Mouse (Mus musculus): ENCODE data around the gene Rbpms2. TPM values are rescaled to one million over a fixed set of nuclear protein-coding genes. Genes with fewer than 3 reads are reported as not detected.

Rbpms2 gene
- polyA plus RNA-seq, 1 experiment from 2014 or later, result 3.5 TPM

- H3K9ac ChIP-seq (replicated peaks; ENCODE audit: low read length), result peak overlapping the region; percentile 53
- ATAC-seq (ENCODE audit: low FRiP score, low TSS enrichment) (peak; percentile 74), DNase-seq (peak; percentile 62)
- H3K4me3 ChIP-seq (replicated peaks; ENCODE audit: low read depth, low read length), result peak overlapping the region; percentile 64
- H3K27me3 ChIP-seq (ENCODE audit: control insufficient read depth, insufficient read depth, low read length), result peaks cover 54% of the 10 kb centered on the region
- H3K36me3 ChIP-seq (ENCODE audit: control insufficient read depth, insufficient read depth, low read length), result no peaks in the 10 kb centered on the region
- peak overlapping the region; percentile 97 for H3K4me2 ChIP-seq (ENCODE audit: low read length)
- H3K27ac ChIP-seq (replicated peaks; ENCODE audit: low read depth, low read length), result no peak overlapping the region
- under 1% methylated on average over 52 of the region's 78 CpGs for WGBS
- H3K9me3 ChIP-seq (ENCODE audit: control insufficient read depth, low read length), result no peaks in the 10 kb centered on the region
- peaks cover 19% of the 10 kb centered on the region for H3K4me1 ChIP-seq (ENCODE audit: control insufficient read depth, insufficient read depth, low read length)
Measured at GRCm38 (mm10) chr9:65630631-65631353, 1.3 kb downstream of the Rbpms2 start.

GRCm38 (mm10) chr9:65631354-65632021, 2.0 kb downstream of the Rbpms2 start:
- Histone ChIP-seq H3K4me3 (replicated peaks; ENCODE audit: low read depth, low read length) (peak overlapping the region; percentile 64), H3K36me3 (ENCODE audit: control insufficient read depth, insufficient read depth, low read length) (no peaks in the 10 kb centered on the region), H3K4me1 (ENCODE audit: control insufficient read depth, insufficient read depth, low read length) (peaks cover 19% of the 10 kb centered on the region), H3K9me3 (ENCODE audit: control insufficient read depth, low read length) (no peaks in the 10 kb centered on the region), H3K4me2 (ENCODE audit: low read length) (peak overlapping the region; percentile 97), H3K9ac (replicated peaks; ENCODE audit: low read length) (peak overlapping the region; percentile 53; the same call in 1 of the 2 replicates), H3K27me3 (ENCODE audit: control insufficient read depth, insufficient read depth, low read length) (peaks cover 54% of the 10 kb centered on the region), H3K27ac (replicated peaks; ENCODE audit: low read depth, low read length) (no peak overlapping the region)
- DNase-seq (no peak), ATAC-seq (ENCODE audit: low FRiP score, low TSS enrichment) (no peak)
- WGBS, result 16% methylated on average over 16 of the region's 16 CpGs

DNA sequence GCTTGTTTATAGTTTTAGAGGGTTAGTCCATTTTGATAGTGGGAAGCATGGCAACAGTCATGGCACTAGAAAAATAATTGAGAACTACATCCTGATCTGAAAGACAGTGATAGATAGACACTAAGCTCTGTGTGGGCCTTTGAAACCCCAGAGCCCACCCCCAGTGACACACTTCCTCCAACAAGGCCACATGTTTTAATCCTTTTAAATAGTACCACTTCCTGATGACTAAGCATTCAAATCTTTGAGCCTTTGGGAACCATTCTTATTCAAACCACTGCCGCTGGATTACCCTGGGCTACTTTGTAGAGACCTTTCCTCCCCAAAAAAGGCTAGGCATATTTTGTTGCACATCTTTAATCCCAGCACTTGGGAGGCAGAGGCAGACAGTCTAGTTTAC, 6.3 kb downstream of the Rbpms2 start:
- no peak for ATAC-seq (ENCODE audit: low FRiP score, low TSS enrichment)
- Histone ChIP-seq H3K36me3 (ENCODE audit: control insufficient read depth, insufficient read depth, low read length) (no peaks in the 10 kb centered on the region), H3K27ac (replicated peaks; ENCODE audit: low read depth, low read length) (no peak overlapping the region), H3K4me3 (replicated peaks; ENCODE audit: low read depth, low read length) (no peak overlapping the region), H3K4me1 (ENCODE audit: control insufficient read depth, insufficient read depth, low read length) (0 out of 2 replicates have a peak, but pooled peaks cover 5% of the 10 kb centered on the region), H3K27me3 (ENCODE audit: control insufficient read depth, insufficient read depth, low read length) (peaks cover 22% of the 10 kb centered on the region), H3K9ac (replicated peaks; ENCODE audit: low read length) (no peak overlapping the region), H3K4me2 (ENCODE audit: low read length) (no peak overlapping the region), H3K9me3 (ENCODE audit: control insufficient read depth, low read length) (no peaks in the 10 kb centered on the region)
- no peak for DNase-seq
- 41% methylated on average over 1 of the region's 1 CpGs for WGBS

- H3K36me3 ChIP-seq (ENCODE audit: control insufficient read depth, insufficient read depth, low read length), result no peaks in the 10 kb centered on the region
- no peak overlapping the region for H3K27ac ChIP-seq (replicated peaks; ENCODE audit: low read depth, low read length)
- ATAC-seq (ENCODE audit: low FRiP score, low TSS enrichment), result no peak
- H3K27me3 ChIP-seq (ENCODE audit: control insufficient read depth, insufficient read depth, low read length), result peaks cover 10% of the 10 kb centered on the region
- DNase-seq, result no peak
- WGBS, result 90% methylated on average over 4 of the region's 4 CpGs
- no peaks in the 10 kb centered on the region for H3K9me3 ChIP-seq (ENCODE audit: control insufficient read depth, low read length)
- no peak overlapping the region for H3K9ac ChIP-seq (replicated peaks; ENCODE audit: low read length)
- H3K4me1 ChIP-seq (ENCODE audit: control insufficient read depth, insufficient read depth, low read length), result no peaks in the 10 kb centered on the region
- H3K4me2 ChIP-seq (ENCODE audit: low read length), result no peak overlapping the region
- no peak overlapping the region for H3K4me3 ChIP-seq (replicated peaks; ENCODE audit: low read depth, low read length)
Measured at GRCm38 (mm10) chr9:65636926-65637325, 7.5 kb downstream of the Rbpms2 start.

- no peaks in the 10 kb centered on the region for H3K9me3 ChIP-seq (ENCODE audit: control insufficient read depth, low read length)
- H3K27ac ChIP-seq (replicated peaks; ENCODE audit: low read depth, low read length), result no peak overlapping the region
- no peaks in the 10 kb centered on the region for H3K4me1 ChIP-seq (ENCODE audit: control insufficient read depth, insufficient read depth, low read length)
- DNase-seq (no peak), ATAC-seq (ENCODE audit: low FRiP score, low TSS enrichment) (no peak)
- H3K4me2 ChIP-seq (ENCODE audit: low read length), result no peak overlapping the region
- H3K27me3 ChIP-seq (ENCODE audit: control insufficient read depth, insufficient read depth, low read length), result no peaks in the 10 kb centered on the region
- no peaks in the 10 kb centered on the region for H3K36me3 ChIP-seq (ENCODE audit: control insufficient read depth, insufficient read depth, low read length)
- H3K4me3 ChIP-seq (replicated peaks; ENCODE audit: low read depth, low read length), result no peak overlapping the region
- no peak overlapping the region for H3K9ac ChIP-seq (replicated peaks; ENCODE audit: low read length)
- 69% methylated on average over 5 of the region's 5 CpGs for WGBS
Measured at GRCm38 (mm10) chr9:65639065-65639464, 9.6 kb downstream of the Rbpms2 start.

- Histone ChIP-seq H3K4me2 (ENCODE audit: low read length) (no peak overlapping the region), H3K4me3 (replicated peaks; ENCODE audit: low read depth, low read length) (no peak overlapping the region), H3K36me3 (ENCODE audit: control insufficient read depth, insufficient read depth, low read length) (no peaks in the 10 kb centered on the region), H3K27me3 (ENCODE audit: control insufficient read depth, insufficient read depth, low read length) (no peaks in the 10 kb centered on the region), H3K27ac (replicated peaks; ENCODE audit: low read depth, low read length) (no peak overlapping the region), H3K9me3 (ENCODE audit: control insufficient read depth, low read length) (no peaks in the 10 kb centered on the region), H3K4me1 (ENCODE audit: control insufficient read depth, insufficient read depth, low read length) (no peaks in the 10 kb centered on the region), H3K9ac (replicated peaks; ENCODE audit: low read length) (no peak overlapping the region)
- no peak for ATAC-seq (ENCODE audit: low FRiP score, low TSS enrichment)
- DNase-seq, result peak; percentile 10
- 10% methylated on average over 5 of the region's 5 CpGs for WGBS
Measured at GRCm38 (mm10) chr9:65640838-65641410, 11.5 kb downstream of the Rbpms2 start.

DNA sequence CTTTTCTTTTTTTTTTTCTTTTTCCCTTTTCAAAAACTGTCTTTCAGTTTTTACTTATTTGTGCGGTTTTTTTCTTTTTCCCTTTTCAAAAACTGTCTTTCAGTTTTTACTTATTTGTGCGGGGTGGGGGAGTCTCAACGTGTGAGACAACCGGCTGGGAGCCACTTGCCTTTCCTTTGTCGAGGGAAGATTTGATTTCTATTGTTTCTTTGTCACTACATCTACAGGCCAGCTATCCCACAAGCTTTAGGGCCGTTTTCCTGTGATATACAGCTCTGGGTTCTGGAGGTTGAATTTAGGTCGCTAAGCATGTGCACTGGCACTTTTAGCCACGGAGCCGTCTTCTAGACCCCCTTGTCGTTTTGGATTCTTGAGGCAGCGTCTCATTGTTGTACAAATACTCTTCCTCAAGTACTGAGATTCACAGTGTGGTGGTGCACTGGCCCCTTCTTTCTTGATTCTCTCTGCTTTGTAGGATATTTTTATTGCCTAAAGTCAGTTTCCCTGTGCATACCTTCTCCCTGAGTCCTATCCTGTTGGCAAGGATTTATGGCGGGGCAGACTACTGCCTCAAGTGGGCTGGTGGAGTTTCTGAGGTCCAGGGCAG, 12.1 kb downstream of the Rbpms2 start:
- Histone ChIP-seq H3K4me1 (ENCODE audit: control insufficient read depth, insufficient read depth, low read length) (no peaks in the 10 kb centered on the region), H3K4me2 (ENCODE audit: low read length) (no peak overlapping the region), H3K9ac (replicated peaks; ENCODE audit: low read length) (no peak overlapping the region), H3K36me3 (ENCODE audit: control insufficient read depth, insufficient read depth, low read length) (no peaks in the 10 kb centered on the region), H3K27me3 (ENCODE audit: control insufficient read depth, insufficient read depth, low read length) (no peaks in the 10 kb centered on the region), H3K9me3 (ENCODE audit: control insufficient read depth, low read length) (no peaks in the 10 kb centered on the region), H3K27ac (replicated peaks; ENCODE audit: low read depth, low read length) (no peak overlapping the region), H3K4me3 (replicated peaks; ENCODE audit: low read depth, low read length) (no peak overlapping the region)
- ATAC-seq (ENCODE audit: low FRiP score, low TSS enrichment) (no peak), DNase-seq (no peak)
- 8% methylated on average over 12 of the region's 12 CpGs for WGBS

- H3K4me1 ChIP-seq (ENCODE audit: control insufficient read depth, insufficient read depth, low read length), result no peaks in the 10 kb centered on the region
- ATAC-seq (ENCODE audit: low FRiP score, low TSS enrichment) (no peak), DNase-seq (no peak)
- no peak overlapping the region for H3K9ac ChIP-seq (replicated peaks; ENCODE audit: low read length)
- no peak overlapping the region for H3K27ac ChIP-seq (replicated peaks; ENCODE audit: low read depth, low read length)
- no peaks in the 10 kb centered on the region for H3K27me3 ChIP-seq (ENCODE audit: control insufficient read depth, insufficient read depth, low read length)
- no peaks in the 10 kb centered on the region for H3K9me3 ChIP-seq (ENCODE audit: control insufficient read depth, low read length)
- H3K4me2 ChIP-seq (ENCODE audit: low read length), result no peak overlapping the region
- H3K36me3 ChIP-seq (ENCODE audit: control insufficient read depth, insufficient read depth, low read length), result no peaks in the 10 kb centered on the region
- no peak overlapping the region for H3K4me3 ChIP-seq (replicated peaks; ENCODE audit: low read depth, low read length)
Measured at GRCm38 (mm10) chr9:65642546-65642945, 13.1 kb downstream of the Rbpms2 start.

Data from midbrain, embryonic 14.5 days (tissue).